Mouse (Mus musculus): ENCODE measurements around the gene Tbrg1. TPM values are rescaled to one million over a fixed set of nuclear protein-coding genes. Genes with fewer than 3 reads are reported as not detected.

Tbrg1 gene
- polyA plus RNA-seq, 1 experiment: 93.3 TPM

- Histone ChIP-seq H3K4me3 (no peak overlapping the region), H3K79me2 (ENCODE audit: control insufficient read depth, insufficient read depth) (no peaks in the 10 kb centered on the region), H3ac (ENCODE audit: control insufficient read depth, insufficient read length) (no peak overlapping the region), H3K36me3 (ENCODE audit: control insufficient read depth, insufficient read depth) (no peaks in the 10 kb centered on the region), H3K4me2 (ENCODE audit: low read depth) (no peak overlapping the region), H3K27me3 (ENCODE audit: control insufficient read depth, insufficient read depth, insufficient read length) (no peaks in the 10 kb centered on the region)
- no peak for TF ChIP-seq POLR2A (IDR thresholded peaks at IDR 0.05; ENCODE audit: insufficient read length, low read depth)
- no peak for TF ChIP-seq E2F4 (IDR thresholded peaks at IDR 0.05; ENCODE audit: insufficient read depth)
- TF ChIP-seq MAX (IDR thresholded peaks at IDR 0.05; ENCODE audit: low read depth): no peak
- no peak for TF ChIP-seq CEBPB (IDR thresholded peaks at IDR 0.05; ENCODE audit: insufficient read depth, poor library complexity, severe bottlenecking)
- no peak for TF ChIP-seq USF1 (IDR thresholded peaks at IDR 0.05; ENCODE audit: low read depth)
- TF ChIP-seq MYOD1 (IDR thresholded peaks at IDR 0.05; ENCODE audit: control insufficient read depth in 1 of 3, insufficient read length in 2 of 3, low read depth in 2 of 3): no peak
- TF ChIP-seq TCF12 (IDR thresholded peaks at IDR 0.05; ENCODE audit: insufficient read depth, poor library complexity, severe bottlenecking): no peak
- TF ChIP-seq SRF (IDR thresholded peaks at IDR 0.05; ENCODE audit: control insufficient read depth, insufficient read length, low read depth): no peak
- TF ChIP-seq TCF3 (IDR thresholded peaks at IDR 0.05; ENCODE audit: insufficient read length, low read depth): no peak
- TF ChIP-seq MYOG (IDR thresholded peaks at IDR 0.05; ENCODE audit: control insufficient read depth in 1 of 3, insufficient read depth in 1 of 3, insufficient read length in 2 of 3, low read depth in 2 of 3): no peak
- TF ChIP-seq POLR2AphosphoS2 (IDR thresholded peaks at IDR 0.05; ENCODE audit: insufficient read length, low read depth): no peak
- TF ChIP-seq REST (IDR thresholded peaks at IDR 0.05; ENCODE audit: insufficient read depth, insufficient read length): no peak
Measured at GRCm38 (mm10) chr9:37600538-37601205, 56.4 kb downstream of the Tbrg1 start.

Other genes starting within 250 kb of the Tbrg1 start
- gene Robo3, start 224.1 kb downstream of the Tbrg1 start, polyA plus RNA-seq (2012; fragmentation: generic; extraction: Trizol): 0.01 TPM
- 4.0 TPM for gene Msantd2, start 168.0 kb downstream of the Tbrg1 start, polyA plus RNA-seq (2012; fragmentation: generic; extraction: Trizol)
- gene Esam, start 129.2 kb downstream of the Tbrg1 start, polyA plus RNA-seq (2012; fragmentation: generic; extraction: Trizol): 0.04 TPM
- gene Vsig2, start 118.1 kb downstream of the Tbrg1 start, polyA plus RNA-seq (2012; fragmentation: generic; extraction: Trizol): not detected
- 0.42 TPM for gene Nrgn, start 104.4 kb downstream of the Tbrg1 start, polyA plus RNA-seq (2012; fragmentation: generic; extraction: Trizol)
- gene Siae, start 101.6 kb downstream of the Tbrg1 start, polyA plus RNA-seq (2012; fragmentation: generic; extraction: Trizol): 0.60 TPM
- 2.7 TPM for gene Spa17, start 43.6 kb downstream of the Tbrg1 start, polyA plus RNA-seq (2012; fragmentation: generic; extraction: Trizol)
- 0.02 TPM for gene Panx3, start 11.9 kb upstream of the Tbrg1 start, polyA plus RNA-seq (2012; fragmentation: generic; extraction: Trizol)
- gene Olfr160, start 58.9 kb upstream of the Tbrg1 start, polyA plus RNA-seq (2012; fragmentation: generic; extraction: Trizol): not detected
- not detected for gene Olfr874, start 87.8 kb upstream of the Tbrg1 start, polyA plus RNA-seq (2012; fragmentation: generic; extraction: Trizol)
- gene Olfr875, start 114.5 kb upstream of the Tbrg1 start, polyA plus RNA-seq (2012; fragmentation: generic; extraction: Trizol): not detected
- not detected for gene Olfr876, start 145.7 kb upstream of the Tbrg1 start, polyA plus RNA-seq (2012; fragmentation: generic; extraction: Trizol)
- gene Olfr877, start 197.0 kb upstream of the Tbrg1 start, polyA plus RNA-seq (2012; fragmentation: generic; extraction: Trizol): not detected
- not detected for gene Olfr145, start 239.4 kb upstream of the Tbrg1 start, polyA plus RNA-seq (2012; fragmentation: generic; extraction: Trizol)

Measured in myocyte (in vitro differentiated cells).